ENCODE assay signal across 10 mouse cellular contexts in the genomic region with DNA sequence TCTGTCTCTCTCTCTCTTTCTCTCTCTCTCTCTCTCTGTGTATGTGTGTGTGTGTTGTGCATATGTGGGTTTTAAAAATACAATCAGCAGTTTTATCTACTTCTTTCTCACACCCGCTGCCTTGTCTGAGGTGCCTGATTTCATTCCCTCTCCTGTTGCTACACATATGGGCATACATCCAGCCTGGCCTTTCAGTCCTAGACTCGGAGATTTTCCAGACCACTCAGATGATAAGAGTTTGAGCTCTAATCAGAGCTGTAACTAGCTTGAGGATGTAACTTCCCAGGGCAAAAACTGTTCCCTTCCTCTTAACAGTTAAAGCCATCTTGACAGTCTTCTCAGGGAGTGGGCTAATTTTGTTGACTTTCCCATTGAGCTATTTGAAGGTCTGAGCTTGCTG.
"Had no signal": no experiment of that assay in that cellular context is flagged by ENCODE, and none has a peak within 500 bp of the region (broad histone marks: within the 10 kb centered on the region; RNA-seq: fewer than 3 reads in every experiment).

No protein-coding gene starts in this region.

- DNase-seq: kidney, postnatal 25 days; midbrain, embryonic 14.5 days; right cerebral cortex, postnatal 4 days; thymus, postnatal 4 days had no signal

- H3K36me3 ChIP-seq: limb, embryonic 10.5 days; liver, embryonic 15.5 days; lung, embryonic 15.5 days; neural tube, embryonic 12.5 days had no signal

- H3K27ac ChIP-seq: left cerebral cortex, adult 2 months; limb, embryonic 10.5 days; liver, embryonic 15.5 days; lung, embryonic 15.5 days; neural tube, embryonic 12.5 days had no signal

- H3K27me3 ChIP-seq: liver, embryonic 15.5 days; lung, embryonic 15.5 days; neural tube, embryonic 12.5 days had no signal

- H3K9ac ChIP-seq: liver, embryonic 15.5 days; lung, embryonic 15.5 days; neural tube, embryonic 12.5 days had no signal

- H3K9me3 ChIP-seq: limb, embryonic 10.5 days; liver, embryonic 15.5 days; lung, embryonic 15.5 days; neural tube, embryonic 12.5 days had no signal

- H3K4me2 ChIP-seq: liver, embryonic 11.5 days; liver, embryonic 15.5 days; lung, embryonic 15.5 days; neural tube, embryonic 12.5 days had no signal

- H3K4me3 ChIP-seq: left cerebral cortex, adult 2 months; limb, embryonic 10.5 days; liver, embryonic 15.5 days; lung, embryonic 15.5 days; neural tube, embryonic 12.5 days had no signal
